Mouse (Mus musculus): Measurements from ENCODE around the gene Cpm. TPM values are rescaled to one million over a fixed set of nuclear protein-coding genes. Genes with fewer than 3 reads are reported as not detected.
"Not testable (repeated sequence)": the region's sequence is repeated elsewhere in the genome, so short reads cannot be mapped to it uniquely, and the experiment has no call there.

The Cpm gene
- polyA plus RNA-seq, 1 experiment from 2014 or later = 5.0 TPM

GRCm38 (mm10) chr10:117614387-117614786, 14.9 kb upstream of the Cpm start:
- no peaks in the 10 kb centered on the region for H3K27me3 ChIP-seq (ENCODE audit: control insufficient read depth, insufficient read depth, low read length)
- H3K4me3 ChIP-seq (ENCODE audit: low read depth, low read length) = no peak overlapping the region
- no peak overlapping the region for H3K4me2 ChIP-seq (ENCODE audit: low read depth, low read length, severe bottlenecking)
- DNase-seq (ENCODE audit: low spot score) (no peak), ATAC-seq (replicated peaks; ENCODE audit: low FRiP score) (no peak)
- whole genome bisulfite sequencing = 76% methylated on average over 3 of the region's 3 CpGs
- H3K9ac ChIP-seq (ENCODE audit: low read length) = no peak overlapping the region
- no peaks in the 10 kb centered on the region for H3K36me3 ChIP-seq (ENCODE audit: control insufficient read depth, insufficient read depth, low read length)
- H3K27ac ChIP-seq (ENCODE audit: low read depth, low read length) = no peak overlapping the region
- no peaks in the 10 kb centered on the region for H3K9me3 ChIP-seq (ENCODE audit: control insufficient read depth, low read length)
- H3K4me1 ChIP-seq (replicated peaks; ENCODE audit: control insufficient read depth, insufficient read depth, low read length) = no peaks in the 10 kb centered on the region

DNA sequence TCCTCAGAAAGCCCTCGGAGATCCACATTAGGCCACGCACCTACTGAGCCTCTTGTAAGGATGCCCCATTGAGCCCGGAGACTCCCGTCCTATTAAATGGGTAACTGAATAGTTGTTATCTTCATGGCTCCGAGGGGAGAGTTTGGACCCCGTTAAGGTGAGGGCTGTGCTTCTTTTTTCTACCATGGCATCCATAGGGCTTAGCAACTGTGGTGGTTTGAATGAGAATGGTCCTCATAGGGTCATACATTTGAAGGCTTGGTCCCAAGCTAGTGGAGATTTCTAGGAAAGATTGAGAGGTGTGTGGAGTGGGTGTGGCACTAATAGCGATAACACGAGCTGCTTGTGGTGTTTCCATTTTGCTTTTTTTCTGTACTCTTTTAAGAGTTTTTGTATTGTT, 14.1 kb upstream of the Cpm start:
- Histone ChIP-seq H3K9me3 (ENCODE audit: control insufficient read depth, low read length) (no peaks in the 10 kb centered on the region), H3K36me3 (ENCODE audit: control insufficient read depth, insufficient read depth, low read length) (no peaks in the 10 kb centered on the region), H3K4me2 (ENCODE audit: low read depth, low read length, severe bottlenecking) (no peak overlapping the region), H3K27ac (ENCODE audit: low read depth, low read length) (no peak overlapping the region), H3K4me1 (replicated peaks; ENCODE audit: control insufficient read depth, insufficient read depth, low read length) (no peaks in the 10 kb centered on the region), H3K4me3 (ENCODE audit: low read depth, low read length) (no peak overlapping the region), H3K27me3 (ENCODE audit: control insufficient read depth, insufficient read depth, low read length) (no peaks in the 10 kb centered on the region), H3K9ac (ENCODE audit: low read length) (no peak overlapping the region)
- ATAC-seq (replicated peaks; ENCODE audit: low FRiP score) = no peak
- DNase-seq (ENCODE audit: low spot score) = no peak
- WGBS = 90% methylated on average over 8 of the region's 8 CpGs

GRCm38 (mm10) chr10:117615746-117616145, 13.6 kb upstream of the Cpm start:
- H3K9me3 ChIP-seq (ENCODE audit: control insufficient read depth, low read length) = no peaks in the 10 kb centered on the region
- no peak overlapping the region for H3K27ac ChIP-seq (ENCODE audit: low read depth, low read length)
- no peak overlapping the region for H3K4me2 ChIP-seq (ENCODE audit: low read depth, low read length, severe bottlenecking)
- DNase-seq (ENCODE audit: low spot score) (no peak), ATAC-seq (replicated peaks; ENCODE audit: low FRiP score) (no peak)
- no peak overlapping the region for H3K9ac ChIP-seq (ENCODE audit: low read length)
- no peaks in the 10 kb centered on the region for H3K4me1 ChIP-seq (replicated peaks; ENCODE audit: control insufficient read depth, insufficient read depth, low read length)
- H3K4me3 ChIP-seq (ENCODE audit: low read depth, low read length) = no peak overlapping the region
- H3K27me3 ChIP-seq (ENCODE audit: control insufficient read depth, insufficient read depth, low read length) = no peaks in the 10 kb centered on the region
- H3K36me3 ChIP-seq (ENCODE audit: control insufficient read depth, insufficient read depth, low read length) = no peaks in the 10 kb centered on the region
- 80% methylated on average over 4 of the region's 4 CpGs for WGBS

DNA sequence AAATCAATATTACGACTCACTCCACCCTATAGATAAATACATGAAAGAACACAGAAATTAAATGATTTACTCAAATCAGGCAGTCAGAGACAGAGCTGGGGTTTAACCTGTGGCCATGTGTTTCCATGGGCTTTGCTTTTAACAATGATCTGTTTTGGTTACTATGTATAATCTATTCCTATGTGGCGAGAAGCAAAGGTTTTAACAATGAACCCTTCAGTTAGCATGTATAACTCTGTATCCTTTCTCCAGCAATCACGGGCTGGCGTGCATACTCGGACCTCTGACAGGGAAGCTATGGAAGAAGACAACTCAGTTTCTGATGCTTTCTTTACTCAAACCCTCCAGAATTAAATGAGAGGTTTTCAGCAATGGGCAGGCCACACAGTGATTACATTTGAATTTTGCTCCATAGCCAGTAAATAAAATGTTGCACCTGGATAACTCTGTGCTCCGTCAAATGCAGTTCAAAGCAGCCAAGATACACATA, 13.1 kb upstream of the Cpm start:
- Histone ChIP-seq H3K36me3 (ENCODE audit: control insufficient read depth, insufficient read depth, low read length) (no peaks in the 10 kb centered on the region), H3K4me1 (replicated peaks; ENCODE audit: control insufficient read depth, insufficient read depth, low read length) (no peaks in the 10 kb centered on the region), H3K4me2 (ENCODE audit: low read depth, low read length, severe bottlenecking) (no peak overlapping the region), H3K9ac (ENCODE audit: low read length) (no peak overlapping the region), H3K4me3 (ENCODE audit: low read depth, low read length) (no peak overlapping the region), H3K27ac (ENCODE audit: low read depth, low read length) (no peak overlapping the region), H3K27me3 (ENCODE audit: control insufficient read depth, insufficient read depth, low read length) (no peaks in the 10 kb centered on the region), H3K9me3 (ENCODE audit: control insufficient read depth, low read length) (no peaks in the 10 kb centered on the region)
- no peak for DNase-seq (ENCODE audit: low spot score)
- ATAC-seq (replicated peaks; ENCODE audit: low FRiP score) = no peak
- WGBS = 91% methylated on average over 6 of the region's 6 CpGs

- not testable (repeated sequence) for ATAC-seq (replicated peaks; ENCODE audit: low FRiP score)
Measured at GRCm38 (mm10) chr10:117616765-117617164, 12.5 kb upstream of the Cpm start.

DNA sequence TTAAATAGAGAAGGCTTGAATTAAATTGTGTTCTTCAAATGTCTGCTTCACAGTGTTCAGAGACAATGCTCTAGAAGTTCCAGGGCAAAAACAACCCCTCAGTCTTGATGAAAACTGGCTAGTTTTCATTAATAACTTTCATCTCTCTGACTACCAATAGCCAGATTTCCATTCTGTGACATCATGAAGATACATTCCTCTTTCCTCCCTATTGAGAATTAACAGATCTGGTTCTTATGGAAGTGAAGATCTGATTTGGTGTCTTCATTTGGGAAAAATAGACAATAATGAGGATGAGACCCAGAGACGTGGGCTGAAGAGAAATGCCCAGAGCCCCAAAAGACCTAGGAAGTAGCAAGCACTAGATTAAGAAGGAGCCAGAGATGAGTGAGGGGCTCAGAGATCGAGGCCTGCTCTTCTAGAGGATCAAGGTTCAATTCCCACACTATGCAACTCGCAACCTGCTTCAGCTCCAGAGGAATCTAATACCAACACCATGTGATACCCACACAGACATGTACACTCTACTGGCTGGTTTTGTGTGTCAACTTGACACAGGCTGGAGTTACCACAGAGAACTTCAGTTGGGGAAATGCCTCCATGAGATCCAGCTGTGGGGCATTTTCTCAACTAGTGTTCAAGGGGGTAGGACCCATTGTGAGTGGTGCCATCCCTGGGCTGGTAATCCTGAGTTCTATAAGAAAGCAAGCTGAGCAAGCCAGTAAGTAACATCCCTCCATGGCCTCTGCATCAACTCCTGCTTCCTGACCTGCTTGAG, 11.5 kb upstream of the Cpm start:
- no peak overlapping the region for H3K4me3 ChIP-seq (ENCODE audit: low read depth, low read length)
- H3K27me3 ChIP-seq (ENCODE audit: control insufficient read depth, insufficient read depth, low read length) = no peaks in the 10 kb centered on the region
- H3K9me3 ChIP-seq (ENCODE audit: control insufficient read depth, low read length) = no peaks in the 10 kb centered on the region
- no peak overlapping the region for H3K27ac ChIP-seq (ENCODE audit: low read depth, low read length)
- H3K9ac ChIP-seq (ENCODE audit: low read length) = no peak overlapping the region
- DNase-seq (ENCODE audit: low spot score) = no peak
- 86% methylated on average over 3 of the region's 3 CpGs for WGBS
- no peak overlapping the region for H3K4me2 ChIP-seq (ENCODE audit: low read depth, low read length, severe bottlenecking)
- H3K4me1 ChIP-seq (replicated peaks; ENCODE audit: control insufficient read depth, insufficient read depth, low read length) = no peaks in the 10 kb centered on the region
- H3K36me3 ChIP-seq (ENCODE audit: control insufficient read depth, insufficient read depth, low read length) = no peaks in the 10 kb centered on the region
- ATAC-seq (replicated peaks; ENCODE audit: low FRiP score) = no peak

More at GRCm38 (mm10) chr10:117616765-117617164, 12.5 kb upstream of the Cpm start:
- not testable (repeated sequence) for DNase-seq (ENCODE audit: low spot score); H3K27me3 ChIP-seq (ENCODE audit: control insufficient read depth, insufficient read depth, low read length); H3K9ac ChIP-seq (ENCODE audit: low read length); H3K36me3 ChIP-seq (ENCODE audit: control insufficient read depth, insufficient read depth, low read length); H3K4me3 ChIP-seq (ENCODE audit: low read depth, low read length); H3K4me2 ChIP-seq (ENCODE audit: low read depth, low read length, severe bottlenecking); H3K4me1 ChIP-seq (replicated peaks; ENCODE audit: control insufficient read depth, insufficient read depth, low read length); H3K27ac ChIP-seq (ENCODE audit: low read depth, low read length); H3K9me3 ChIP-seq (ENCODE audit: control insufficient read depth, low read length)
- 79% methylated on average over 4 of the region's 4 CpGs for WGBS

- Histone ChIP-seq H3K27me3 (ENCODE audit: control insufficient read depth, insufficient read depth, low read length) (no peaks in the 10 kb centered on the region), H3K36me3 (ENCODE audit: control insufficient read depth, insufficient read depth, low read length) (no peaks in the 10 kb centered on the region), H3K4me2 (ENCODE audit: low read depth, low read length, severe bottlenecking) (no peak overlapping the region), H3K4me1 (replicated peaks; ENCODE audit: control insufficient read depth, insufficient read depth, low read length) (no peaks in the 10 kb centered on the region), H3K9me3 (ENCODE audit: control insufficient read depth, low read length) (no peaks in the 10 kb centered on the region), H3K4me3 (ENCODE audit: low read depth, low read length) (no peak overlapping the region), H3K9ac (ENCODE audit: low read length) (no peak overlapping the region), H3K27ac (ENCODE audit: low read depth, low read length) (no peak overlapping the region)
- DNase-seq (ENCODE audit: low spot score) (no peak), ATAC-seq (replicated peaks; ENCODE audit: low FRiP score) (no peak)
- WGBS = 91% methylated on average over 27 of the region's 27 CpGs
Measured at GRCm38 (mm10) chr10:117619041-117619861, 10.0 kb upstream of the Cpm start.

- Histone ChIP-seq H3K36me3 (ENCODE audit: control insufficient read depth, insufficient read depth, low read length) (no peaks in the 10 kb centered on the region), H3K9me3 (ENCODE audit: control insufficient read depth, low read length) (no peaks in the 10 kb centered on the region), H3K4me1 (replicated peaks; ENCODE audit: control insufficient read depth, insufficient read depth, low read length) (no peaks in the 10 kb centered on the region), H3K9ac (ENCODE audit: low read length) (no peak overlapping the region), H3K4me2 (ENCODE audit: low read depth, low read length, severe bottlenecking) (no peak overlapping the region), H3K4me3 (ENCODE audit: low read depth, low read length) (no peak overlapping the region), H3K27me3 (ENCODE audit: control insufficient read depth, insufficient read depth, low read length) (no peaks in the 10 kb centered on the region), H3K27ac (ENCODE audit: low read depth, low read length) (no peak overlapping the region)
- DNase-seq (ENCODE audit: low spot score) = no peak
- ATAC-seq (replicated peaks; ENCODE audit: low FRiP score) = no peak
- 91% methylated on average over 2 of the region's 2 CpGs for WGBS
Measured at GRCm38 (mm10) chr10:117619862-117620179, 9.5 kb upstream of the Cpm start.
